Mouse (Mus musculus) spleen, embryonic (tissue): ENCODE data around the gene Pigu.

ENCODE experiments used
- CTCF ChIA-PET: fragments of 350-600 bp; sonication (Branson Sonifier 250); formaldehyde crosslinking; loops from one replicate; lab custom pipeline; 2022; lab: Charles Lee

The Pigu gene

GRCm38 (mm10) chr2:155369333-155369883, 12.2 kb upstream of the Pigu start:
- CTCF ChIA-PET = interaction anchor here (0.6 kb wide), 1 partner anchor 900 kb away, joined by 4 read pairs; no protein-coding TSS in a partner anchor

- CTCF ChIA-PET = no interaction called here
Observed at GRCm38 (mm10) chr2:155367635-155368284, 10.5 kb upstream of the Pigu start.

GRCm38 (mm10) chr2:155357686-155358399, 613 bp upstream of the Pigu start:
- CTCF ChIA-PET = no interaction called here

- CTCF ChIA-PET = no interaction called here
Observed at GRCm38 (mm10) chr2:155354402-155354801, 2.8 kb downstream of the Pigu start.

- CTCF ChIA-PET = no interaction called here
Observed at GRCm38 (mm10) chr2:155346670-155347069, 10.6 kb downstream of the Pigu start.

- CTCF ChIA-PET = no interaction called here
Observed at GRCm38 (mm10) chr2:155340166-155340565, 17.1 kb downstream of the Pigu start.

GRCm38 (mm10) chr2:155336254-155336653, 21.0 kb downstream of the Pigu start:
- CTCF ChIA-PET = no interaction called here

- CTCF ChIA-PET = no interaction called here
Observed at GRCm38 (mm10) chr2:155335231-155335630, 22.0 kb downstream of the Pigu start.

- CTCF ChIA-PET = no interaction called here
Observed at GRCm38 (mm10) chr2:155333421-155333820, 23.8 kb downstream of the Pigu start.

GRCm38 (mm10) chr2:155331351-155331750, 25.9 kb downstream of the Pigu start:
- CTCF ChIA-PET = interaction anchor here (0.6 kb wide), 1 partner anchor 782 kb away, joined by 12 read pairs; no protein-coding TSS in a partner anchor

- CTCF ChIA-PET = no interaction called here
Observed at GRCm38 (mm10) chr2:155330811-155331210, 26.4 kb downstream of the Pigu start.

- CTCF ChIA-PET = interaction anchor here (0.5 to 0.8 kb wide), 2 partner anchors 13 to 171 kb away, joined by 3 read pairs; no protein-coding TSS in a partner anchor
Observed at GRCm38 (mm10) chr2:155329707-155330106, 27.5 kb downstream of the Pigu start.

GRCm38 (mm10) chr2:155328906-155329305, 28.3 kb downstream of the Pigu start:
- CTCF ChIA-PET = interaction anchor here (0.8 kb wide), 1 partner anchor 12 kb away, joined by 3 read pairs; no protein-coding TSS in a partner anchor

- CTCF ChIA-PET = no interaction called here
Observed at GRCm38 (mm10) chr2:155327906-155328305, 29.3 kb downstream of the Pigu start.

- CTCF ChIA-PET = interaction anchor here (0.6 kb wide), 1 partner anchor 125 kb away, joined by 3 read pairs; no protein-coding TSS in a partner anchor
Observed at GRCm38 (mm10) chr2:155326001-155326400, 31.2 kb downstream of the Pigu start.

- CTCF ChIA-PET = no interaction called here
Observed at GRCm38 (mm10) chr2:155320596-155320995, 36.6 kb downstream of the Pigu start.

GRCm38 (mm10) chr2:155318618-155319017, 38.6 kb downstream of the Pigu start:
- CTCF ChIA-PET = no interaction called here

GRCm38 (mm10) chr2:155313671-155314070, 43.6 kb downstream of the Pigu start:
- CTCF ChIA-PET = no interaction called here

GRCm38 (mm10) chr2:155308936-155309592, 48.2 kb downstream of the Pigu start:
- CTCF ChIA-PET = interaction anchor here (0.6 kb wide), 1 partner anchor 42 kb away, joined by 4 read pairs; no protein-coding TSS in a partner anchor

GRCm38 (mm10) chr2:155299563-155299962, 57.7 kb downstream of the Pigu start:
- CTCF ChIA-PET = no interaction called here

GRCm38 (mm10) chr2:155295453-155295852, 61.8 kb downstream of the Pigu start:
- CTCF ChIA-PET = no interaction called here

- CTCF ChIA-PET = no interaction called here
Observed at GRCm38 (mm10) chr2:155293946-155294345, 63.3 kb downstream of the Pigu start.
